Mouse (Mus musculus) lung, embryonic 15.5 days (tissue): ENCODE measurements at regions not wholly inside any gene's neighbourhood (a gene's known extent, or its start where the extent isn't known, plus 50 kb on each side); places are given as distances from the start of the nearest gene placed in this dataset.

ENCODE experiments used
- ATAC-seq: fragments of 200-750 bp; cut with Nextera tagmentation; 2 replicates; pipeline ENCODE4 v1.8.0; 2017; ENCODE audit warnings: moderate number of reproducible peaks, borderline replicate concordance; ENCODE audit not compliant: low FRiP score, low TSS enrichment; ENCODE audit errors: extremely low read depth
- H3K27ac ChIP-seq: fragments of 300-500 bp; sonication (generic); 2 replicates; pipeline ENCODE4 v1.5.1; 2015; ENCODE audit warnings: moderate library complexity, mild to moderate bottlenecking, inconsistent platforms
- H3K27me3 ChIP-seq: fragments of 300-500 bp; sonication (generic); 2 replicates; pipeline ENCODE4 v1.6.1; 2015; ENCODE audit warnings: inconsistent platforms
- H3K36me3 ChIP-seq: fragments of 300-500 bp; sonication (generic); 2 replicates; pipeline ENCODE4 v1.6.1; 2015; ENCODE audit warnings: inconsistent platforms
- H3K4me1 ChIP-seq: fragments of 300-500 bp; sonication (generic); 2 replicates; pipeline ENCODE4 v1.6.1; 2015; ENCODE audit warnings: inconsistent platforms
- H3K4me2 ChIP-seq: fragments of 300-500 bp; sonication (generic); 2 replicates; pipeline ENCODE4 v1.6.1; 2015; ENCODE audit warnings: inconsistent platforms, mild to moderate bottlenecking, moderate library complexity
- H3K4me3 ChIP-seq: fragments of 300-500 bp; sonication (generic); 2 replicates; pipeline ENCODE4 v1.5.1; 2015; ENCODE audit warnings: mild to moderate bottlenecking, inconsistent platforms
- H3K9ac ChIP-seq: fragments of 300-500 bp; sonication (generic); 2 replicates; pipeline ENCODE4 v1.6.1; 2015; ENCODE audit warnings: inconsistent platforms
- H3K9me3 ChIP-seq: fragments of 300-500 bp; sonication (generic); 2 replicates; pipeline ENCODE4 v1.6.1; 2016; ENCODE audit warnings: inconsistent platforms
- WGBS: fragments of 180-500 bp; shearing (Covaris S2); methylation state at CpG from one replicate; pipeline ENCODE4 v1.1.7; 2015; 5-methylcytosine and 5-hydroxymethylcytosine counted together

DNA sequence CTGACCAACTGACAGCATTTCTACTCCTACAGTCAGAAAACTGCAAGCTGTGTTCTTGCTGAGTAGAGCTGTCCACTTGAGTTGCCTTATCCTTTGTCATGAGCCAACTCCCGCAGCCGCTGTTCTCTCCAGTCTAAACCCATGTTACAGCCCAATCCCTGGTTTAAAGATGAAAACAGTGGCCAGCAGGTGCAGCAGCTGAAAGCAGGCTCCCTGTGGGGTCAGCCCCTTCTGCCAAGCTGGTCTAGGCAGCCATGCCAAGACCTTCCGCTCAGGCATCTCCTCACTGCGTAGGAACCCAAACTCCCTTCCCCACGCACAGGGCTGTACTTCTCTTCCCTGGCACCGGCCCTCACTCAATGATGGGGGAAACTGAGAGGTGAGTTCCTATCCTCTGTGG, 279.3 kb upstream of the Npvf start:
- H3K9me3 ChIP-seq = no peaks in the 10 kb centered on the region
- no peak for ATAC-seq
- no peaks in the 10 kb centered on the region for H3K4me1 ChIP-seq
- no peak overlapping the region for H3K4me2 ChIP-seq
- H3K36me3 ChIP-seq = no peaks in the 10 kb centered on the region
- peaks cover 16% of the 10 kb centered on the region; the same call in 1 of the 2 replicates for H3K27me3 ChIP-seq
- no peak overlapping the region for H3K9ac ChIP-seq
- no peak overlapping the region for H3K4me3 ChIP-seq
- no peak overlapping the region for H3K27ac ChIP-seq
- 92% methylated on average over 6 of the region's 6 CpGs for WGBS

DNA sequence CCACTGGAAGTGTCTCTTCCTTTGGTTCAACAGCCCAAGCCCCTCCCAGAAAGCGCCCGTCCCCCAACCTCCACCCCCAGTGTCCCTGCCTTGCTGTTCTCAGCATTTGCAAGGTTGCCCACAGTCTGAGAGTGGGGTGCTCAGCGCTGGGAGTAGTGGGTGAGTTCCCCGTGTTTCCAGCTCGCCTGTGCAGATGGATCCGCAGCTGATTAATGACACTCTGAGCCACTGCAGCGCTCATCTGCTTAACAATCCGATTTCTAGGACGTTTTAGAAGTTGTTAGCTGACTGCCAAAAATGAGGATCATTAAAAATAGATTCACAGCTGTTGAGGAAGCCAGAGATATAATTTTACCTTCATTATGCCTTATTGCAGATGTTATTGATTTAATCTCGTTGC, 280.0 kb upstream of the Npvf start:
- Histone ChIP-seq H3K27ac (no peak overlapping the region), H3K9ac (no peak overlapping the region), H3K27me3 (peaks cover 13% of the 10 kb centered on the region; the same call in 1 of the 2 replicates), H3K4me2 (no peak overlapping the region), H3K4me1 (no peaks in the 10 kb centered on the region), H3K4me3 (no peak overlapping the region), H3K36me3 (no peaks in the 10 kb centered on the region), H3K9me3 (no peaks in the 10 kb centered on the region)
- 55% methylated on average over 10 of the region's 10 CpGs for WGBS
- no peak for ATAC-seq

DNA sequence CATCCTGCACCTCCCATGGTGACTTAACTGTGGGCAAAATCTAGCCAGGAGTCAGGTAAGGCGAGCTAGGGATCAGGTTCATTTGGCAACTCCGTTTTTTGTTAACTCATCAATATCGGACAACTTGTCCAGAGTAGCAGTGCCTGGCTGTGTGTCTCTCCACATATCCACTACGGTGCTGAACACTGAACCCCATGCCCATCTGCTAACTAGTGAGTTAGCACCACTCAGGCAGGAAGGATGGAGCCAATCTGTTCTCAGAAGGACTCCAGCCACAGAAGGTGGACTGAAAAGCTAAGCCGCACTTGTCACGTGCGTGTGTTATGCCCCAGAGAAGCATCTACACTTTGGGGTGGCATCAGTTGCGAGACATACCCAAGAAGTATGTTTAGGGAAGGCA, 282.1 kb upstream of the Npvf start:
- 85% methylated on average over 8 of the region's 8 CpGs for WGBS
- no peak overlapping the region for H3K4me3 ChIP-seq
- H3K9ac ChIP-seq = no peak overlapping the region
- H3K4me1 ChIP-seq = no peaks in the 10 kb centered on the region
- no peaks in the 10 kb centered on the region for H3K9me3 ChIP-seq
- no peak for ATAC-seq
- H3K27ac ChIP-seq = no peak overlapping the region
- H3K4me2 ChIP-seq = no peak overlapping the region
- H3K36me3 ChIP-seq = no peaks in the 10 kb centered on the region
- H3K27me3 ChIP-seq = peaks cover 9% of the 10 kb centered on the region; the same call in 1 of the 2 replicates

DNA sequence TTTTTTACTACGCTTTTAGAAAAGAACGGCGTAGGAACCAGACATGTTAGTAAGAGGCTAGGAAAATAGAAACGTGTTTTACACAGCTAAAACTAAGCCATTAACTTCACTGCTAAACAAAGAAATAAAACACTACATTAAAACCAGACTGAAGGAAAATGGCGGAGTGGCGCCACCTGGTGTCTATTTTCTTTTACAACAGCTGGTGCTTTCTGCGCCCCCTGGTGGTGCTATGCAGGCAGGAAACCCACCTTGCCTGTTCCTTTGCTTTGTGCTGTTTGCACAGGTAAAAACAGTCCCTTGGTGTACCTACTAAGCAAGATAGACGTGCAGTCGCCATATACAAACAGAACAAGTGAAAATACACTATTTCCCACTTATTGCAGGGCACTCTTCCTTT, 282.9 kb upstream of the Npvf start:
- no peak overlapping the region for H3K9ac ChIP-seq
- H3K27me3 ChIP-seq = peaks cover 9% of the 10 kb centered on the region; the same call in 1 of the 2 replicates
- no peak for ATAC-seq
- H3K36me3 ChIP-seq = no peaks in the 10 kb centered on the region
- 24% methylated on average over 9 of the region's 9 CpGs for WGBS
- no peaks in the 10 kb centered on the region for H3K9me3 ChIP-seq
- H3K4me2 ChIP-seq = no peak overlapping the region
- no peak overlapping the region for H3K4me3 ChIP-seq
- no peak overlapping the region for H3K27ac ChIP-seq
- H3K4me1 ChIP-seq = no peaks in the 10 kb centered on the region

DNA sequence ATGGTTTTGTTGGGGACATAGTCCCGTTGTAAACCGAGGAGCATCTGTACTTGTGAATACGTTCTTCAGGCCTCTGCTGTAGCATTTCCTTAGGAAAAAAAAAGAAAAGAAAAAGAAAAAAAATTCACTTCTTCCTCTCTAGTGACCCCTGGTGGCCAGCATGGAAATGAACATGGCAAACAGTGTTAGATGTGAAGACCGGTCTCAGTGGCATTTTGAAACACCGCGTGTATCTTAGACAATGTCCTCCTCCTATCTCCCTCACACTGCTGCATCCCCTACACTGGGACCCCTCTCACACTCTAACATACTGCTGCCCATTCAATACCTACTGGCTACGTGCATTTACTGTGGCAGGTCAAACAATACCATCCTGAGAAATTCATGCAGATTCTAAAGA, 284.6 kb upstream of the Npvf start:
- no peaks in the 10 kb centered on the region for H3K4me1 ChIP-seq
- WGBS = 17% methylated on average over 7 of the region's 7 CpGs
- no peak overlapping the region for H3K4me3 ChIP-seq
- H3K9me3 ChIP-seq = no peaks in the 10 kb centered on the region
- H3K27me3 ChIP-seq = peaks cover 9% of the 10 kb centered on the region; the same call in 1 of the 2 replicates
- H3K36me3 ChIP-seq = no peaks in the 10 kb centered on the region
- no peak overlapping the region for H3K27ac ChIP-seq
- H3K9ac ChIP-seq = no peak overlapping the region
- no peak for ATAC-seq
- H3K4me2 ChIP-seq = no peak overlapping the region

DNA sequence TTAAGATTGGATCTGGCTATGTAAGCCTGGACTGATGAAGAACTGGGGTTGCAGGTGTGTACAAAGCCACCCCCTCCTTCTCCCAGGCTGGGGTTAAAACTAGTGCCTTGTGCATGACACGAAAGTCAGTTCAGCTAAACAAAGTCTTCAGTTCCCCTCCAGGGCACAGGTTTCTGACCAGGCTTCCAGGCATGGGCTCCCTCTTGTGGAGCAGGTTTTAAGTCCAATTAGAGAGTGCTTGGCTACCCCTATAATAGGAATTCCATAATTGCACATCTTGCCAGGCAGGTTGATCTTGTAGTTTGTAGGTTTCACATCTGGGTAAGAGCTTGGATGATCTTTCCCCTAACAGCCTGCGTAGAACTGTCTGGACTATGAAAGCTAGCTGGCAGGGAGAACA, 285.2 kb upstream of the Npvf start:
- H3K4me2 ChIP-seq = no peak overlapping the region
- no peaks in the 10 kb centered on the region for H3K4me1 ChIP-seq
- no peak overlapping the region for H3K27ac ChIP-seq
- H3K27me3 ChIP-seq = peaks cover 9% of the 10 kb centered on the region; the same call in 1 of the 2 replicates
- no peak for ATAC-seq
- no peaks in the 10 kb centered on the region for H3K36me3 ChIP-seq
- H3K9me3 ChIP-seq = no peaks in the 10 kb centered on the region
- WGBS = 51% methylated on average over 2 of the region's 2 CpGs
- no peak overlapping the region for H3K9ac ChIP-seq
- no peak overlapping the region for H3K4me3 ChIP-seq

DNA sequence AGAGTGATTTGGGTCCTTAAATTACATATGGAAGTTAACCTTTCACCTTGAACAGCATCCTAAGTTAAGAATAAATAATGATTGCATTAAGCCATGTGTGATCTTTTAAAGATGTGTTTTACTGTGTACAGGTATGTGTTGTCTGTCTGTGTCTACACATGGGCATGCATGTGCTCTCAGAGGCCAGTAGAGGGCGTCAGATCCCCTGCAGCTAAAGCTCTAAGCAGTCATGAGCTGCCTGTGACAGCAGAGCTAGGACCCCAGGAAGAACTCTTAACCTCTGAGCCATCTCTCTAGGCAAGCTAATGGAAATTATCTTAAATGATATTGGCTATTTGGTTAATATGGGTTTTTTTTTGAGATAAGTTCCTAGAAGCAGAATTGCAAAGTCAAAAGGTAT, 285.9 kb upstream of the Npvf start:
- Histone ChIP-seq H3K27me3 (peaks cover 8% of the 10 kb centered on the region; the same call in 1 of the 2 replicates), H3K9me3 (no peaks in the 10 kb centered on the region), H3K4me1 (no peaks in the 10 kb centered on the region), H3K9ac (no peak overlapping the region), H3K4me3 (no peak overlapping the region), H3K4me2 (no peak overlapping the region), H3K27ac (no peak overlapping the region), H3K36me3 (no peaks in the 10 kb centered on the region)
- ATAC-seq = no peak
- 8% methylated on average over 1 of the region's 1 CpGs for WGBS

DNA sequence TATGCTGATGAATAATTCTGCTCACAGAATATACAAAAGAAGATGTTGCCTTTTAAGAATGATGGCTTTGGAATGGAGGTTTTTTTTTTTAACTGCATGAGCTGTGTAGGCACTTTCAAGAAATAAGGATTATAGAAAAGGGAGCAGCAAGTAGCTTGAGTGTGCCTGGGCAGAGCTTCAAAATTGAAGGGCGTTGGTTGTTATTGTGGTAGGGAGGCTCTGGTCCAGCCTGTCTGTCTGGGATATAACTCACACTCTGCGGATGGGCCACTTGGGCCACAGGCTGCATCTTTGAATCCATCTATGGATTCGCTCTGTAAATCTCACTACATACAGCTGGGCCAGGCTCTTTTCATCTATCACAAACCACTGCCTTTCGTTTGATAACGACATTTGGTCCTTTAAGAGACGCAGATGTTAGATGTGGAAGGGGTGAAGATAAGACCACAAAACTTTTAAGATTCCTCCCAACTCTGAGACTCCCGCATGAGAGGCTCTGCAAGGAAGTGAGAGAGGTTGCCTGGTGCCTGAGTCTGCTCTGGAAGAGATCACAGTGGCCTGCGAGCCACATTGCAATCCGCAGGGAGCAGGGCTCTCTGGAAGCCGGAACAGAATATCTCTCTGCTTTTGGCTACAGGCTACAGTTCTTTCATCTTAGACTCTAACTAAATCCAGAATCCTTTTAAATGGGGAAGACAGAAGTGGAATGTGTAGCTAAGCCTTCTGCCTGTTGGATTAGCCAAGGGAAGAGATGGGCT, 286.6 kb upstream of the Npvf start:
- Histone ChIP-seq H3K4me1 (no peaks in the 10 kb centered on the region), H3K9ac (no peak overlapping the region), H3K4me3 (no peak overlapping the region), H3K4me2 (no peak overlapping the region), H3K27ac (no peak overlapping the region), H3K27me3 (peaks cover under 1% of the 10 kb centered on the region; the same call in 1 of the 2 replicates), H3K36me3 (no peaks in the 10 kb centered on the region), H3K9me3 (no peaks in the 10 kb centered on the region)
- ATAC-seq = no peak
- 73% methylated on average over 10 of the region's 10 CpGs for WGBS

DNA sequence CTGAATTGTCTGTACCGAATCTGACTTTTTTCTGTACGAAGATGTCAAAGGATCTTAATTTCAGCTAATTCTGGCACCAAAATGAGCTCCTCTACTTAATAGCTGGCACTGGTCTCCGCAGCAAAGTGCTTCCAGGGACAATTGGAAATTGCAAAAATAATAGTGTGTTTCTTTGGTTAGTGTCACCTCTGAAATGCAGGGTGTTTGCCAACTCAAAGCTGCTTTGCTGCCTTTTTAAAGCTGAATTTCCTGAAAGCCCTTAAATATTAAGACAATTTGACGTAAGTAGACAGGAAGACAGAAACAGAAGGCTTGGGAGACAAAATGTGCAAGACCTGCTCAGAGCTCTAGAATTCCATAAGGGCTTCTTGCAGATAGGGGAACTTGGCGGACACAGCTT, 288.5 kb upstream of the Npvf start:
- 73% methylated on average over 5 of the region's 5 CpGs for WGBS
- Histone ChIP-seq H3K4me3 (no peak overlapping the region), H3K27me3 (no peaks in the 10 kb centered on the region; the same call in 1 of the 2 replicates), H3K9me3 (no peaks in the 10 kb centered on the region), H3K4me1 (no peaks in the 10 kb centered on the region), H3K9ac (no peak overlapping the region), H3K27ac (no peak overlapping the region), H3K4me2 (no peak overlapping the region), H3K36me3 (no peaks in the 10 kb centered on the region)
- no peak for ATAC-seq

DNA sequence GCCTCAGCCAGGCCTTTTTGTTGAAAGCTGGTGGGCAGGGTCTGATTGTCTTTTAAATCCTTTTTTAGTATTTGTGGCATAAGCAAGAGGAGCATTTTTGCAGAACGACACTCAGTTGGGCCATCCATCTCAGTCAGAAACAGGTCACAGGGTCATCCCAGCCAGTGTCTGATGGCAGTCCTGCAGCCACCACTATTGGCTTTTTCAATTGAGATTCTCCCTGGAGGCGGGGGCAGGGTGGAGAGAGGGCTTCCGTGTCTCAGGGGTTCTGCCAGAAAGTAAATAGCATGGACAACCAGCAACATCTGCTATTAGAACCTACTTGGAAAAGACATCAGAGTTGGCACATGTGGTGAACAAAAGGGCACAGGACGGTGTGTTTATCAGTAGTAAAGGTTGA, 293.8 kb upstream of the Npvf start:
- H3K4me1 ChIP-seq = no peaks in the 10 kb centered on the region; the same call in 1 of the 2 replicates
- no peaks in the 10 kb centered on the region for H3K36me3 ChIP-seq
- no peaks in the 10 kb centered on the region for H3K9me3 ChIP-seq
- H3K4me2 ChIP-seq = no peak overlapping the region
- ATAC-seq = no peak
- H3K27ac ChIP-seq = no peak overlapping the region
- 53% methylated on average over 4 of the region's 4 CpGs for WGBS
- H3K27me3 ChIP-seq = no peaks in the 10 kb centered on the region; the same call in 1 of the 2 replicates
- H3K9ac ChIP-seq = no peak overlapping the region
- no peak overlapping the region for H3K4me3 ChIP-seq

DNA sequence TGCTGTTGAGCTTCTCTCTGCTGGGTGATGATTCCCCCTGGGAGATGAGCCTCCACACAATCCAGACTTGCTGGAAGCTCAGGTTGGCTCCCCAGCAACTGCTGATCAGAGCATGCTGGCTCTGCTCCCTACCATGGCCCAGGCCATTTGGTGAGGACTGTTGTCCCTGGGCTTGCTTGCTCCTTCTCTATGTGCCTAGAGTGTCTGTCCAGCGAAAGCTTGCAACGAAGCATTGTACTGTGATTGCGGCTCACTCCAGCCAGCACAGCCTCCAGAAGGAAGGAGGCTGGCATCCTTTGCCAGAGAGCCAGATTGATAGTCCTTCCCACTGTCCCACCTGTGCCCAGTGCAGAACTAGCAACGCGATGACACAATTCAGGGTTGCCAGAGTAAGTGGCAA, 295.1 kb upstream of the Npvf start:
- no peaks in the 10 kb centered on the region; the same call in 1 of the 2 replicates for H3K4me1 ChIP-seq
- no peak overlapping the region for H3K27ac ChIP-seq
- H3K27me3 ChIP-seq = no peaks in the 10 kb centered on the region; the same call in 1 of the 2 replicates
- no peaks in the 10 kb centered on the region for H3K9me3 ChIP-seq
- ATAC-seq = no peak
- no peak overlapping the region for H3K9ac ChIP-seq
- H3K36me3 ChIP-seq = no peaks in the 10 kb centered on the region
- no peak overlapping the region for H3K4me2 ChIP-seq
- WGBS = 89% methylated on average over 5 of the region's 5 CpGs
- H3K4me3 ChIP-seq = no peak overlapping the region

DNA sequence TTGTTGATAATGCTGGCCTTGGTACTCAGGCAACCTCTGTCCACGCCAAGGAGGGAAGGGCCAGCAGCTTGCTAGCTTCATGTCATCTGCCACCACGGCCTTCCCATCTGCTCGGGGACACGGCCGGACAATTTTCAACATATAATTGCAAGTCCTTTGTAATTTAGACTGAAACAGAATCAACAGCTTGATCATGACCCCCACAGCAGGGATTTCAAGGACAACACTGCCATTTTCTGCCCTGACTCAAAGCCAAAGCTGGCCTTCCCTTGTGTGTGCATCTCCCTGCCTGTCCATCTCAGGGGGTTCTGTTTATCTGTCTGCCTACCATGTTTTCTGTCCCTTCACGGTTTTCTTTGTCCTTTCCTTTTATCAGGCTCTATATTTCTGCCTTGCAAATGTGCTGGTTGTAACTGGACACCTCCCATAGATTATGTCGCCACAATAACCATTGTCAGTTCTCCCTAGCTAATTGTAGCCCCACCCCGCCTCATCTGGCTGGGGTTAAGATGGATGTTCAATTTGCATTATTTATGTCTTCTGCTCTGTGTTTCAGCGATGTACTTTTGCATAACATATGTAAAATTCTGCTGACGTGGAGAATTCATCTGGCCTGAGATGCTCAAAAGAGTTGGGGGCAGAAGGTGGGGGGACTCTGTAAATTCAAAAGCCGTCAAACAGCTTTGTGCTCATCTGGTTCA, 295.8 kb upstream of the Npvf start:
- 54% methylated on average over 11 of the region's 11 CpGs for WGBS
- no peak overlapping the region for H3K4me3 ChIP-seq

More for the DNA sequence above, 295.8 kb upstream of the Npvf start:
- H3K9me3 ChIP-seq = no peaks in the 10 kb centered on the region
- no peaks in the 10 kb centered on the region for H3K36me3 ChIP-seq
- H3K27me3 ChIP-seq = no peaks in the 10 kb centered on the region; the same call in 1 of the 2 replicates
- no peak overlapping the region for H3K27ac ChIP-seq
- no peak overlapping the region for H3K9ac ChIP-seq
- H3K4me2 ChIP-seq = no peak overlapping the region
- no peaks in the 10 kb centered on the region; the same call in 1 of the 2 replicates for H3K4me1 ChIP-seq
- ATAC-seq = no peak
